Mouse (Mus musculus): ENCODE measurements around the gene Ptprj. TPM values are rescaled to one million over a fixed set of nuclear protein-coding genes. Genes with fewer than 3 reads are reported as not detected.

Ptprj gene
- polyA plus RNA-seq, 1 experiment, result 25.6 TPM

- no peak for DNase-seq
- no peaks in the 10 kb centered on the region for H3K27me3 ChIP-seq (ENCODE audit: control insufficient read depth, insufficient read depth, low read length)
- H3K4me1 ChIP-seq (ENCODE audit: control insufficient read depth, insufficient read depth, low read length), result peaks cover 24% of the 10 kb centered on the region
- TF ChIP-seq CTCF (IDR thresholded peaks at IDR 0.05; ENCODE audit: borderline replicate concordance, insufficient read depth, low read depth, low read length) (no peak), POLR2A (IDR thresholded peaks at IDR 0.05; ENCODE audit: borderline replicate concordance, insufficient read depth, low read length) (no peak)
- no peak overlapping the region for H3K27ac ChIP-seq (ENCODE audit: insufficient read depth, low read length)
- WGBS, result 37% methylated on average over 6 of the region's 6 CpGs
- no peak overlapping the region for H3K4me3 ChIP-seq (replicated peaks; ENCODE audit: insufficient read depth, low read depth, low read length)
Observed at GRCm38 (mm10) chr2:90526971-90527370, 53.5 kb downstream of the Ptprj start.

DNA sequence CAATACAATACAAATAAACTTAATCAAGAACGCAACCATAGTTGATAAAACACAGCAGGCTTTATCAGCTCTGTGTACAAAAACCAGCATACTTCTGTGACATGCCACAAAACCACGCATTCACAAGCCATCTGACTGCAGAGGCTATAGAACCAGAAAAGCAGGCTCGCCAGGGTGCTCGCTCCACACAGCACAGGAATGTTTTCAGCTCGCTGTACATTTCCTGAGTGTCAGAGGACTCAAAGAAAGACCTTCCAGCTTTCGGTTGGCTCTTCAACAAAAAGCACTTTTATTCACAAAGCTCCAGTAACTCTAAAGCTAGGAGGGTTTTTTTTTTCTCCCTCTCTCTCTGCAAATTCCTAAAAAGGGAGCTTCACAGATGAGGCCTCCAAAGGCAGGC lies 53.9 kb downstream of the Ptprj start:
- no peak for TF ChIP-seq POLR2A (IDR thresholded peaks at IDR 0.05; ENCODE audit: borderline replicate concordance, insufficient read depth, low read length)
- no peak for TF ChIP-seq CTCF (IDR thresholded peaks at IDR 0.05; ENCODE audit: borderline replicate concordance, insufficient read depth, low read depth, low read length)
- Histone ChIP-seq H3K4me3 (replicated peaks; ENCODE audit: insufficient read depth, low read depth, low read length) (no peak overlapping the region), H3K27ac (ENCODE audit: insufficient read depth, low read length) (no peak overlapping the region), H3K27me3 (ENCODE audit: control insufficient read depth, insufficient read depth, low read length) (no peaks in the 10 kb centered on the region), H3K4me1 (ENCODE audit: control insufficient read depth, insufficient read depth, low read length) (peaks cover 24% of the 10 kb centered on the region)
- DNase-seq, result no peak
- 53% methylated on average over 6 of the region's 6 CpGs for WGBS

DNA sequence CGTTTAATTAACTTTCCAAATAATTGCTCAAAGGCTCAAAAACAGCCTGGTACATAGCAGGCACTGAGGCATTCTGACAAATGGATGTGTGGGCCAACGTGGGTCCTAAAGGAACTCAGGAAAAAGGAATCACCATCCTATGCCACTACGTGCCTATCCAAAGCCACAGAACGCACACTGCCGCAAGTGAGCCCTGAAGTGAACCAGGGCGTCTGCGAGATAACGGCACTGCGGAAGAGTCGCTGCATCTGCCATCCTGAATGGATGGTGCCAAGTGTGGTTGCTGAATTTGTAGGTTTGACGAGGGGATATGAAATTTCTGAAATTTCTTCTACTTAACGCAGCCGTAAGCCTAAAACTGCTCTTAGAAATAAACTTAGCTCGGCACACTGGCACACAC lies 54.6 kb downstream of the Ptprj start:
- no peak overlapping the region for H3K4me3 ChIP-seq (replicated peaks; ENCODE audit: insufficient read depth, low read depth, low read length)
- no peaks in the 10 kb centered on the region for H3K27me3 ChIP-seq (ENCODE audit: control insufficient read depth, insufficient read depth, low read length)
- H3K27ac ChIP-seq (ENCODE audit: insufficient read depth, low read length), result no peak overlapping the region
- peaks cover 24% of the 10 kb centered on the region for H3K4me1 ChIP-seq (ENCODE audit: control insufficient read depth, insufficient read depth, low read length)
- no peak for DNase-seq
- no peak for TF ChIP-seq POLR2A (IDR thresholded peaks at IDR 0.05; ENCODE audit: borderline replicate concordance, insufficient read depth, low read length)
- no peak for TF ChIP-seq CTCF (IDR thresholded peaks at IDR 0.05; ENCODE audit: borderline replicate concordance, insufficient read depth, low read depth, low read length)
- WGBS, result 65% methylated on average over 14 of the region's 14 CpGs

GRCm38 (mm10) chr2:90522455-90522854 lies 58.0 kb downstream of the Ptprj start:
- TF ChIP-seq POLR2A (IDR thresholded peaks at IDR 0.05; ENCODE audit: borderline replicate concordance, insufficient read depth, low read length), result no peak
- TF ChIP-seq CTCF (IDR thresholded peaks at IDR 0.05; ENCODE audit: borderline replicate concordance, insufficient read depth, low read depth, low read length), result no peak
- Histone ChIP-seq H3K27ac (ENCODE audit: insufficient read depth, low read length) (no peak overlapping the region; the same call in 1 of the 2 replicates), H3K27me3 (ENCODE audit: control insufficient read depth, insufficient read depth, low read length) (no peaks in the 10 kb centered on the region), H3K4me1 (ENCODE audit: control insufficient read depth, insufficient read depth, low read length) (peaks cover 22% of the 10 kb centered on the region), H3K4me3 (replicated peaks; ENCODE audit: insufficient read depth, low read depth, low read length) (no peak overlapping the region)
- WGBS, result 12% methylated on average over 6 of the region's 6 CpGs
- DNase-seq, result peak in 1 of 2 experiments; percentile 58

DNA sequence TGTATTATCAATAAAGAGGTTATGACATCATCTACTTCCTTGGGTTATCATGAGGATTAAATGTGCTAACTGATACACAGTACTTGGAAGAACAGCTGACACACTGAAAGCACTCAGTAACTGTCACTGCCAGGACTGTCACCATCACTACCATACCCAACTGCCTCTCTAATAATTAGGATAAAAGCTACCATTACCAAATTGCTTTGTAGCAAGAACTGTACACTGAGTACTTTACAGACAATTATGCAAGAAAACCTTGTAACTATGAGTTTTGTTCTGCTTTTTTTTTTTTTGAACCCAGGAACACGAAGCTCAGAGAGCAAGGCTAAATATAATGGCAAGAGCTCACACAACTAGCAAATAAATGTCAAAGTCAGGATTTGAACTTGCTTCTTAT lies 58.5 kb downstream of the Ptprj start:
- Histone ChIP-seq H3K4me3 (replicated peaks; ENCODE audit: insufficient read depth, low read depth, low read length) (no peak overlapping the region), H3K27me3 (ENCODE audit: control insufficient read depth, insufficient read depth, low read length) (no peaks in the 10 kb centered on the region), H3K27ac (ENCODE audit: insufficient read depth, low read length) (no peak overlapping the region), H3K4me1 (ENCODE audit: control insufficient read depth, insufficient read depth, low read length) (peaks cover 21% of the 10 kb centered on the region)
- TF ChIP-seq CTCF (IDR thresholded peaks at IDR 0.05; ENCODE audit: borderline replicate concordance, insufficient read depth, low read depth, low read length) (no peak), POLR2A (IDR thresholded peaks at IDR 0.05; ENCODE audit: borderline replicate concordance, insufficient read depth, low read length) (no peak)
- WGBS, result 71% methylated on average over 1 of the region's 1 CpGs
- no peak for DNase-seq

- H3K4me3 ChIP-seq (replicated peaks; ENCODE audit: insufficient read depth, low read depth, low read length), result no peak overlapping the region
- H3K27me3 ChIP-seq (ENCODE audit: control insufficient read depth, insufficient read depth, low read length), result no peaks in the 10 kb centered on the region
- peaks cover 14% of the 10 kb centered on the region for H3K4me1 ChIP-seq (ENCODE audit: control insufficient read depth, insufficient read depth, low read length)
- no peak for DNase-seq
- no peak for TF ChIP-seq POLR2A (IDR thresholded peaks at IDR 0.05; ENCODE audit: borderline replicate concordance, insufficient read depth, low read length)
- TF ChIP-seq CTCF (IDR thresholded peaks at IDR 0.05; ENCODE audit: borderline replicate concordance, insufficient read depth, low read depth, low read length), result no peak
- H3K27ac ChIP-seq (ENCODE audit: insufficient read depth, low read length), result no peak overlapping the region
- 49% methylated on average over 6 of the region's 6 CpGs for WGBS
Observed at GRCm38 (mm10) chr2:90518296-90518695, 62.2 kb downstream of the Ptprj start.

DNA sequence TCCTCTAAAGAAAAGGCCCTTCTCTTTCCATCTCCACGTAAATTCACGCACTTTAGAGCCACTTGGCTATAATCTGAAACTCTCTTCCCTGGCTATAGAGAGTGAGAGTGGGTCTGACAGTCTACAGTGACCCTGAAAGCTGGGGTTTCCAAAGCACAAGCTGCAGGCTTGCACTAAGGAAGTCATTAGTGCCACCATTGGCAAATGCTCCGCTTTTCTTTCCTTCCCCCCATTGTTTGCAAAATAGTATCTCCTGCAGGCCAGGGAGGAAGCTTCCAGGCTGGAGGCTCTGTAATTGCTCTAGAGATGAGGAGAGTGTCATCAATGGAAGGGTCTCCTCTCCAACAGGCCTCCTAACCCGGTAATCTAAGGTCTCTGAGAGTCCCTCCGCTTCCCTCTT lies 65.5 kb downstream of the Ptprj start:
- no peaks in the 10 kb centered on the region for H3K27me3 ChIP-seq (ENCODE audit: control insufficient read depth, insufficient read depth, low read length)
- H3K4me1 ChIP-seq (ENCODE audit: control insufficient read depth, insufficient read depth, low read length), result peaks cover 9% of the 10 kb centered on the region; the same call in 1 of the 2 replicates
- TF ChIP-seq CTCF (IDR thresholded peaks at IDR 0.05; ENCODE audit: borderline replicate concordance, insufficient read depth, low read depth, low read length), result no peak
- no peak for TF ChIP-seq POLR2A (IDR thresholded peaks at IDR 0.05; ENCODE audit: borderline replicate concordance, insufficient read depth, low read length)
- WGBS, result 79% methylated on average over 5 of the region's 5 CpGs
- no peak overlapping the region for H3K4me3 ChIP-seq (replicated peaks; ENCODE audit: insufficient read depth, low read depth, low read length)
- H3K27ac ChIP-seq (ENCODE audit: insufficient read depth, low read length), result no peak overlapping the region
- no peak for DNase-seq

GRCm38 (mm10) chr2:90509268-90509667 lies 71.2 kb downstream of the Ptprj start:
- 66% methylated on average over 4 of the region's 4 CpGs for WGBS
- peaks cover 29% of the 10 kb centered on the region for H3K4me1 ChIP-seq (ENCODE audit: control insufficient read depth, insufficient read depth, low read length)
- H3K27ac ChIP-seq (ENCODE audit: insufficient read depth, low read length), result no peak overlapping the region
- peak in 1 of 2 experiments; percentile 29 for DNase-seq
- H3K27me3 ChIP-seq (ENCODE audit: control insufficient read depth, insufficient read depth, low read length), result no peaks in the 10 kb centered on the region
- TF ChIP-seq CTCF (IDR thresholded peaks at IDR 0.05; ENCODE audit: borderline replicate concordance, insufficient read depth, low read depth, low read length) (no peak), POLR2A (IDR thresholded peaks at IDR 0.05; ENCODE audit: borderline replicate concordance, insufficient read depth, low read length) (no peak)
- H3K4me3 ChIP-seq (replicated peaks; ENCODE audit: insufficient read depth, low read depth, low read length), result no peak overlapping the region

Data from cerebellum, adult 2 months (tissue).